Mouse (Mus musculus) embryo, embryonic 9.5 days (tissue): ENCODE measurements around the gene Efna1.

Experiments
- DNase-seq: peaks from one replicate; pipeline ENCODE4 v3.0.0-alpha.2; 2017; ENCODE audit errors: extremely low spot score

Gene Efna1

GRCm38 (mm10) chr3:89308089-89308488, 27.1 kb upstream of the Efna1 start:
- DNase-seq = peak; percentile 83

GRCm38 (mm10) chr3:89305551-89306325, 24.8 kb upstream of the Efna1 start:
- DNase-seq = no peak

DNA sequence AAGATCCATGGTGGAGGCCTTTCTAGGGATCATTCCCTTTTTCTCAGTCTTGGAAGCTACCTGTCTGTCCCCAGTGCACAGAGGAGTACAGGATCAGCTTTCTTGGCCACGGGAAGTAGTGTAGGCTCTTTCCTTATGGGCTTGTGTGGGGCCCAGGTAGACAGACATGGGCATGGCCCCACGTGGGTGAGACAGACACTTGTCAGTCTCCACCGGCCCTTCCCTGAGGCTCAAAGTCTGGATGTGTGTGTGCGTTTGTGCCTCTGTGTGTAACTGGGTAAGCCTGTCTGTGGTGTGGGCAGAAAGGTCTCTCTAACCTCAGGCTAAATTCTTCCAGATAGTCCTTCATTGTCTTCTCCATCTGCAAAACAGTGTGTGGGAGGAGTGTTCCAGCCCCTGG, 24.2 kb upstream of the Efna1 start:
- no peak for DNase-seq

DNA sequence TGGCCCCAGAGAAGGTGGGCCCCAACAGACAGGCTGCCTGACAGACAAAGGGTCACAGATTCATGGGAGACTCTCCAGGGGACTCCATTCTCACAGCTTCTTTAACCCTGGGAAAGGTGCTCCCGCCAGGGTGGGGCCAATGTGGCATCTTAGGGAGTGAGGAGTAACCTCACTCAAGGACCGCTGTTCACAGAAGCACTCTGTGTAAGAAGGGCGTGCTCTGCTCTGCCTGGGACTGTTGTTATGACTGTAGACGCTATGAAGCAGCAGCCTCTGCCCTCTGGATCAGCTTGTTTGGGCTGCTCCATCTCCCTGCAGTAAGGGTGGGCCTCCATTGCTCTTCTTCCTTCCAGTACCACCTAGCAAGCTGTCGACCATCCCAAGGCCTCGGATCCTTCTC, 23.5 kb upstream of the Efna1 start:
- DNase-seq = no peak

DNA sequence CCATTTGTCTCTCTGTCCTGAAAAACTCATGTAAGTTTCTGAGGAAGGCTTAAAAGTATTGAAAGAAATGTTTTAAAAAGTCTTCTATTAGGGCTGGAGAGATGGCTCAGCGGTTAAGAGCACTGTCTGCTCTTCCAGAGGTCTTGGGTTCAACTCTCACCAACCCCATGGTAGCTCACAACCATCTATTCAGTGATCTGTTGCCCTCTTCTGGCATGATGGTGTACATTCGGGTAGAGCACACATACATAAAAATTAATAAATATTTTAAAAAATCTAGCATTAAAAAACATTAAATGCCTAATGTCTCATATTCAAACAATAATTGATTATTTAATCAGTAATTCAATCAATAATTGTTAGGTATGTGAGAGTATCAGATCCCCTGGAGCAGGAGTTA, 19.6 kb upstream of the Efna1 start:
- no peak for DNase-seq

DNA sequence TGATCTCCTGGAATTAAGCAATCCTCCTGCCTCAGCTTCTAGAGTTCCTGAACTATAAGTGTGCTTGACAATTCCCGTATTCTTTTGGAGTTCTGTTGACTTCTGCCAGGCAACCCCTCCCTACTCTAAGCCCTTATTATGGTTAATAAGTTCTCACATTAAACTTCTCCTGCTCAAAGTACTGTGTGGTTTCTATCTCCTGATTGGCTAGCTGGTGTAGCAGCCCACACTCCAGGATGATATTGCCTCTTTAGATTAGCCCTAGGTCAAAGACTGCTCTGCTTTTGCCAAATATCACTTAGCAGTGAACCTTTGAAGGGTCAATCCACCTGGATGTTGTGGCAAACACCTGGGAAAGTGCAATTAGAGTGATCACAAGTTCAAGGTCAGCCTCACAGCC, 19.1 kb upstream of the Efna1 start:
- DNase-seq = no peak

- DNase-seq = peak; percentile 52
Observed at GRCm38 (mm10) chr3:89299499-89299898, 18.6 kb upstream of the Efna1 start.

GRCm38 (mm10) chr3:89298908-89299307, 18.0 kb upstream of the Efna1 start:
- DNase-seq = no peak

GRCm38 (mm10) chr3:89296761-89297396, 15.9 kb upstream of the Efna1 start:
- DNase-seq = no peak

GRCm38 (mm10) chr3:89295685-89296230, 14.8 kb upstream of the Efna1 start:
- DNase-seq = no peak

GRCm38 (mm10) chr3:89294195-89294594, 13.3 kb upstream of the Efna1 start:
- no peak for DNase-seq

- no peak for DNase-seq
Observed at GRCm38 (mm10) chr3:89293247-89293918, 12.4 kb upstream of the Efna1 start.

GRCm38 (mm10) chr3:89292303-89292702, 11.4 kb upstream of the Efna1 start:
- no peak for DNase-seq

GRCm38 (mm10) chr3:89291874-89292273, 10.9 kb upstream of the Efna1 start:
- DNase-seq = no peak

- no peak for DNase-seq
Observed at GRCm38 (mm10) chr3:89288503-89288928, 7.6 kb upstream of the Efna1 start.

- DNase-seq = no peak
Observed at GRCm38 (mm10) chr3:89287286-89287685, 6.3 kb upstream of the Efna1 start.

DNA sequence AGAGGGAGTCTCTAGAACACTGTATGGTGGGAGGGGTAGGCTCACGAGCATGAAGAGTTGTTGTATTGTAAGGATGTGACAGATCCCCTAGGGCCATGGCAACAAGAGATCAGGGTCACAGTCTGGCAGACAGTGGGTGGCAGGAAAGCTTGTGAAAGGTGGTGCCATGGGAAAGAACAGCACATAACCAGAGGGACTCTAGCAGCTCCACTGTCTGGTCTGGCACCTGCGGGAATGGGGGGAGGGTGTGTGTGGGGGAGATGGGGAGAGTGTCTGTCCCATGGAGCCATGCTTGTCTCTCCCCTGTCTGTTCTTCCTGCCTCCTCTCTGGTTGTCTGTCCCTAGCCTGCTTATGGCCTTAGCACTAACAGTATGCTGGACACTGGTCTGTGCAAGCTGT, 4.6 kb upstream of the Efna1 start:
- DNase-seq = no peak

DNA sequence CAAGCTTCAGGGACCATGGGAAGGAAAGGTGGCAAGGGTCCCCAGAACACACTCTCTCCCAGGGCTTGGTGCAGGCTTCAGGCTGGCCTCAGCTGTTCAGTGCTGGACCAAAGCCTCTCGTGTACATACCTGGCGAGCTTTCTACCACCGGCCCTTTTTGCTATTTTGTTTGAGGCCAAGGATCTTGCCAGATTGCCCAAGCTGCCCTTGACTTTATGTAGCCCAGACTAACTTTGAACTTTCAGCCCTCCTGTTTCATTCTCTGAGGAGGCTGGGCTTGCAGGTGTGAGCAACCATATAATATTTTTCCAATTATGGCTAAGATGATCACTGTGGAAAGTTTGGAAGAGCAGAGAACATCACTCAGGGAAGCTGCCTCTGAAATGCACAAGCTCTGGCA, 3.3 kb upstream of the Efna1 start:
- no peak for DNase-seq

GRCm38 (mm10) chr3:89282291-89282643, 1.3 kb upstream of the Efna1 start:
- DNase-seq = no peak

- peak; percentile 83 for DNase-seq
Observed at GRCm38 (mm10) chr3:89281579-89282290, 793 bp upstream of the Efna1 start.

GRCm38 (mm10) chr3:89280050-89280605, 814 bp downstream of the Efna1 start:
- peak; percentile 40 for DNase-seq
